Mouse (Mus musculus) left cerebral cortex, adult 11 months (tissue): ENCODE data around the gene Lrrn2.

Experiments used
- DNase-seq: peaks from one replicate; pipeline ENCODE4 v3.0.0; 2022; ENCODE audit warnings: low spot score

Lrrn2 gene

DNA sequence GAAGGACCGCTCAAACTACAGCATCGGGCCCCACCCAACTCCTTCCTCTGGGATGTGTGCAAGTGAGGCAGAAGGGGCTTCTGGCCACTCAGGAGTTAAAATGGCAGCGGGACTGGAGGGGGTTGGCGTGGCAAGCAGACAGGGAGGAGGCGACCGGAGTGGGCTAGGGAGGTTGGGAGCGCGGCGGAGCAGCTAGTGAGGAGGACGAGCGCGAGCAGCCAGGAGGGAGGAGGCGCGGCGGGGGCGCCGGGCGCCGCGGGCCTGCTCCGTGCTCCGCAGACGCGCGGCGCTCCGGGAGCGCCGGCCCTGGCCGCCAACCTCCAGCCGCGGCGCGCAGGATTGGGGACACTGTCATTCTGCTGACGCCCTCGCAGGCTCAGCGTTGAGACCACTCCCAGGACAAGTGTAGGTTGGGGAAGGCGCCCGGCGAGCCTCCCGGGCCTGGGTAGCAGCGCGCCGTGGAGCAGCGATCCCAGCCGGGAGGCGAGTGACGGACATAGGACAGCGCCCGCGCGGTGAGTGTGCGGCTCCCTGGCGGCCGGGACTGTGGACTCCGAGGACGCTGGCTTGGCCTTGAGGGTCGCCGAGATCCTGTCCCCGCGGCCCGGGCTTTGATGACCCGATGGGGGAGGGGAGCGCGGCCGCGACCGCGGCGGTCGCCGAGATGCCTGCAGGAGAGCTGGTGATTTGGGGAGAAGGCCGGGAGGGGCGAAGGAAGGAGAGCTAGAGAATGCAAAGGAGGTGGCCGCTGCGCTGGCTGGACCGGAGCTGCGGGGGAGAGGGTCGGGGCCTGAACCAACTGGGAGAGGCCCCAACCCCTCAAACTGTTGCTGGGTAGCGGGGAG, at the start of gene Lrrn2:
Lrrn2 (plus strand) TSS at position 113 of the 845 bp plus-strand sequence.
- peak; percentile 54 for DNase-seq

DNA sequence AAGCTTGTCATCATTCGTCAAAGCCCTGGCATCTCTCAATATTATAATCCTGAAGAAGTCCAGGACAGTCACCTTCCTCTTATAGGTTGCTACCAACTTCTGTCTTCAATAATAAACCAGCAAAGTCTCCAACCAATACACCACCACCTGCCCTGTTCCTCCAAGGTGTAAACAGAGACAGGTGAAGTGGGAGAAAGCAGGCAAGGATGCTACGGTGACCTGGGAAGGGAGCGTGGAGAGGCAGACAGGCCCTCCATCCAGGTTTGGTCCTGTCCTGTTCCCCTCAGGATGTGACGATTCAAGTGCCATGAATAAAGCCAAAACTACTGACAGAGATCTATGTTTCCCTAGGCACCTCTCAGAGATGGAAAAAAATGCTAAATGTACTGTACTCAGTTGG, 48.1 kb upstream of the Lrrn2 start:
- DNase-seq = no peak

DNA sequence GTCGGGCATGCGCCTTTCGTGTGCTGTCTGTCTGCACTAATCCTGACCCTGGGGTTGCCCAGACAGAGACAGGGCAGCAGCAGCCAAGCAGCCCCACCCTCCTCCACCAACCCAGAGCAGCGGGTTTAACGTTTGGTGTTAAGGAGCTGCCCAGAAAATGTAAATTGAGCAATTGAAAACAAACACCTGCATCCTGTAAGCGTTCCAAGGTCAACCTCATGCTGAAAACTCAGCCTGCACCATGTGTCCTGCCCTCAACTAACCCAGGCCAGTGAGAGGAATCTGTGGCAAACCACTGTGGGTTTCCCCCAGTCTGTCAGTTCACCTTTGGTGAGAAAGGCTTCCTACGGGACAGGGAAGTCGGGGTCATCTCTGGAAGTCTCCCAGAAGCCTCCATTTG, 46.0 kb upstream of the Lrrn2 start:
- DNase-seq = no peak

GRCm38 (mm10) chr1:132836895-132837294, 43.2 kb upstream of the Lrrn2 start:
- DNase-seq = no peak

- no peak for DNase-seq
Observed at GRCm38 (mm10) chr1:132837691-132838090, 42.4 kb upstream of the Lrrn2 start.

GRCm38 (mm10) chr1:132838371-132838770, 41.7 kb upstream of the Lrrn2 start:
- no peak for DNase-seq

GRCm38 (mm10) chr1:132843612-132844011, 36.5 kb upstream of the Lrrn2 start:
- no peak for DNase-seq

DNA sequence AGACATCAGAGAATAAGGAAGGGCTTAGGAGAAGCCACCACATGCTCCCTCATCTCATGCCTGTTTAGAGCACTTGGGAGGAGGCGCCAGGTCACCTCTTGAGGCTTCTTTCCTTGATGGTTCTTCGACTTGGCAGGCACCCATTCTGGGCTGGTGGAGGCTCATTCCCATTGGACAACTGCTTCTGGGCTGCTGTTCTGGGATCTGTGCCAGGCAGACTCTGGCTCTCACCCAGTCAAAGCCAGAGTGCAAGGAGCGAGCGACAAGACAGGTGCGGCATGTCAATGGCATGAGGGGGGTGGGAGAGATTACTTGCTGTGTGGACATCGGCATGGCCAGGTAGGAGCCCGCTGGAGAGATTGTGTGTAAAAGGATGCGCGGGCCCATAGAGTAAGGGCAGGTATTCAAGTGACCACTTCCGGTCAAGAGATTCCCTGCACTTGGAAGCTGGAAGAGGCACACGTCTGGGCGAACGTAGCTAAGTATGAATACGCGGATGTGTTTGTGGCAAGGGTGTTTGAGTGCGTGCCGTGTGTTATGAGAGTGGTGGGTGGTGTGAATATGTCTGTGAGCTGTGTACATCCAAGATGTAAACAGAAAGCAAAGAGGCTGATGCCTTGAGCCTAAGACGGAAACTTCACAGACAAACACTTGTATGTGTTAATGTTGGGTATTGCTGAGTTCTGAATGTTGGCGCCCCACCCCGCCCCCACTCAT, 35.8 kb upstream of the Lrrn2 start:
- DNase-seq = no peak

GRCm38 (mm10) chr1:132845766-132846165, 34.3 kb upstream of the Lrrn2 start:
- no peak for DNase-seq

DNA sequence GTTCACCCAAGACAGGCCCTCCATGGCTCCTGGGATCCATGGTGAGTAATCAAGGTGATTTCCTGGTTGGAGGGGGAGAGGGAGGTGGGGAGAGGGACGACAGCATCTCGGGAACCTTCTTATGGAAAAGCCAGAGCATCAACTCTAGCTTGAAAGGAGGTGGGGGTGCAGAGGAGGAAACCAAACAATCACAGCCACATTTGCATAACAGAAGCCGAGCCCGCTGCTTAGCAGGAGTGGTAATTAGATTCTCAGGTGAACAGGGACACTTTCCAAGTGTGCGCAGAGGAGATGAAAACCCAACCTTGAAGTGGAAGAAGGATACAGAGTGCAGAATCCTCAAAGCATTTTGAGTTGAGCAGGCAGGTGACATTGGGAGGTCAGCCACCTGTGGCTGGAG, 29.3 kb upstream of the Lrrn2 start:
- no peak for DNase-seq

DNA sequence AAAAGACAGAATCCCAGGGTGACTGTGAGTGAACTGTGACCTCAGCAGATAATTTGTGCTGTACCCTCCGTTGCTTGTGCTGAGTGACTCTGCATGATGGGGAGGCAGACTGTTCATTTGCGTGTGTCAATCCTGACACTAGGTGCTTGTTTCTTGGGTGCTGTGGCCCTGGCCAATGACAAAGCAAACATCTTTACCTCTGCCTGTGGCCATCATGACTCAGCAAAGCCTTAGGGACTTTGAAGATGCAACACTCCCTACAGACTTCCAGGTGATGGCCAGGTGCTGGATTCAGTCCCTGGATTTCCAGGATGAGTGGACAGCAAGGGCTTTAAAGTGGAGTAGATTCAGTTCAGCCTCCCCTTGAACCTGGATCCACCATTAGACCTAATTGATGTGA, 28.8 kb upstream of the Lrrn2 start:
- no peak for DNase-seq

DNA sequence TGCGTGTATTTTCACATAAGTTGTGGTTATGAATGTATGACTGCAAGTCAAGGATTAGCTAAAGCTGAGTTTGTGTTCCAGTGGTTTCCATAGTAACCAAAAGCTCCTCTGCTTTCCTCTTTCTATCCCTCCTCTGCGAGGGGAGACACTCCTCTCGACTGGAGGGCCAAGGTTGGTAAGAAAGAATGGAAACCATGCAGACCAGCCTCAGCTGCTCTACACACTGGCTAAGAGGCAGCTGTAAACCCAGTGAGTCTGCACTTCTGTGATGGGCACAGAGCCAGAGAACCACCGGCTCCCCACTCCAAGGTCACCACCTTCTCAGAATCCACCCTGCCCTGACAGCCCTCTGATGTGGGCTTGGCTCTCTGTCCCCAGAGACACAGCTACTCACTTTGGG, 28.3 kb upstream of the Lrrn2 start:
- DNase-seq = no peak

DNA sequence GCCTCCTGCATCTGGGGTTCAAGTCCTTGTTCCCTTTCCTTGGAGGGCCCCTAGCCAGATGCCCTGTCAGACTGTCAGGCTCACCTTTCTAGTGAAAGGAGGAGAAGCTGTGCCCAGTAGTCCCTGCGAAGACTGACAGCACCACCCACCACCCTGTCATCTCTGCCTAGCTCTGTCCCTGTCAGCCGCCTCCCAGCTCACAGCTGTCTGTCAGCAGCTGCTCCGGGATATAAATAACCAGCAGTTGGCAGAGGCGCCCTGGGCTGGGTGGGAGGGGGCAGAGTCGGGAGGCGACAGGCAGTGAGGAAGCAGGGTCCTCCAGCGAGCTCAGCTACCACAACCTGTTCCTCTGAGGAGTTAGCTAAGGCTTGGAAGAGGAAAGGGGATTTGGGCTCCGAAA, 26.8 kb upstream of the Lrrn2 start:
- no peak for DNase-seq

DNA sequence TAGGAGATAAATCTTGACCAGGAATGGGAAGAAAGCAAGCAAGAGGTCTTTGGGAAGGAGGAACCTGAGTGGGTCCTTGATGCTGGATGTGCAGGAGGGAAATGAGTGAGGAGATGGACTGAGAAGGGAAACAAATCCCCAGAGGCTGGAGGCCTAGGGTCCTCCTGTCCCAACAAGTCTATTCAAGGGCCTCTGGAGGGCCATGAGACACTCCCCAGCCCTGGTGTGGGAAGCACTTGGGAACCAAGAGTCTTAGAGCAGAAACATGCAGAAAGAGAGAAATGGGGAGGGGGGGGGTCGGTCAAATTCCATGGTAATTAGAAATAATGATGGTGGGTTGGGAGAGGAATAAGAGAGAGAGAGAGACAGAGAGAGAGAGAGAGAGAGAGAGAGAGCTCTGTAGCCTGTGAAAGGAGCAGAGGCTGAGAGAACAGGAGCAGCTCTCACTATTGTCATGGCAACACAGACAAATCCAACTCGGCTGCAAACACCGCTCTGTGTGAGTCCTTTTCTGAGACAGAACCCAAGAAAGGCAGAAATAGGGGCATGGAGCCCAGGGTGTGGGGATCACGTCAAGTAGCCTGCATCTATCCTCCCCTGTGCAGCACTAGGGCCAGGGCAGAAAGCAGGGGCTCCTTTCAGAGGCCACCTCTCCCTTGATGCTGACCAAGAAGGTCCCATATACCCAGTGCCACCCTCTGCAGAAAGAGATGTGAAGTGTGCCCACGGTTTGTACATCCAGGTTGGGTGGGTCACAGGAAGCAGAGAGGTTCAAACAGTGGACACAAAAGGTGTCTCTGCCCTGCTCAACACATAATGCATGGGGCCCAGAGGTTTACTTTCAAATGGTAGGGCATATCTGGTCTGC, 21.3 kb upstream of the Lrrn2 start:
- no peak for DNase-seq

- no peak for DNase-seq
Observed at GRCm38 (mm10) chr1:132864220-132864619, 15.9 kb upstream of the Lrrn2 start.

- DNase-seq = no peak
Observed at GRCm38 (mm10) chr1:132865585-132865984, 14.5 kb upstream of the Lrrn2 start.

DNA sequence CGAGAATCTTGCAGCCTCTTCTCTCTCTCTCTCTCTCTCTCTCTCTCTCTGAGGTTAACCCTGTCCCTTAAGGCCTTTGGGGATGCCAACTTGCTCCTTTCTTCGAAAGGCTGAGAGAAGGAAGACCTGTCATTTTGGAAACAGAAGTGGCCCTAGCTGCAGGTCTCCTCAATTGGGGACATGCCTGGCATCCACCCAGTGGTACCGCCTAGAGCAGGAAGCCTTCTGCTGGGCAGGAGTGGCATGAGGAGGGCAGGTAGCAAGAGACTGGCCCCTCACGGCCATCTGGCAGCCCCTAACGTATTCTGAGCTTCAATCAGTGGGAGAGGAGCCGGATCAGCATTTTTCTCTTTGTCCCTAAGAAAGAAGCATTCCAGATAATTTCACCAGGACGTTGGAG, 9.7 kb upstream of the Lrrn2 start:
- no peak for DNase-seq

GRCm38 (mm10) chr1:132878951-132879610, 992 bp upstream of the Lrrn2 start:
- DNase-seq = no peak

GRCm38 (mm10) chr1:132879801-132880160, 292 bp upstream of the Lrrn2 start:
- DNase-seq = no peak

DNA sequence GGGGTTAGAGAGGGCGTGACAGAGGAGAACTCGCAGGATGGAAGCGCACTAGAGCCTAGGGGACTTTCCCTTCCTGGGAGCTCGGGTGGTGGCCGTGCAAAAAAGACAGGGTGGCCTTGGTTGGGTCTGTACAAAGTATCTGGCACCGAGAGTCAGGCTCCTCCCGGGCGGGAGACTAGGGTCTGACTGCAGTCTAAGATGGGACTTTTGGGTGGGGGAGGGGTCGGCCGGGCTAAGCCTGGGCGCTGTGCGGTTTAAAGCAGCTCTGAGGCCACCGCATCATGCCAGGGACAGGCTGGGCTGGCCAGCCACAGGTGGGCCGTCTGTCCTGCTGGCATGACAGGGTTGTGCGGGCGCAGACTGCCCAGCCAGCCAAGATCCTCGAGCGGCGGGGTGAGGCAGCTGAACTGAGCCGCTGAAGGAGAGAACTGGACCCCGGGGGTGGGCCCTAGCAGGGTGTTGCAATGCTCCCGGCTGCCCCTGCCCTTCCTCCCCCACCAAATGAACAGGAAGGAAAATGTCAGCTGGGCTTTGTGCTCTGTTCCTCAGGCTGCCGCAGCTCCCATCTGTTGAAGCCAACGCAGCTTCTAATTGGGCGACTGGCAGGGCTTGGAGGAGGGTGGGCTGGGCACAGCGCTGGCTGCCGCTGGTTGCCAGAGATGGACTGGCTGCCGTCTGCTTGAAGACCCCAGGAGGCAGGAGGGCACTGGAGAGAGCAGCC, 1.1 kb downstream of the Lrrn2 start:
- DNase-seq = no peak

DNA sequence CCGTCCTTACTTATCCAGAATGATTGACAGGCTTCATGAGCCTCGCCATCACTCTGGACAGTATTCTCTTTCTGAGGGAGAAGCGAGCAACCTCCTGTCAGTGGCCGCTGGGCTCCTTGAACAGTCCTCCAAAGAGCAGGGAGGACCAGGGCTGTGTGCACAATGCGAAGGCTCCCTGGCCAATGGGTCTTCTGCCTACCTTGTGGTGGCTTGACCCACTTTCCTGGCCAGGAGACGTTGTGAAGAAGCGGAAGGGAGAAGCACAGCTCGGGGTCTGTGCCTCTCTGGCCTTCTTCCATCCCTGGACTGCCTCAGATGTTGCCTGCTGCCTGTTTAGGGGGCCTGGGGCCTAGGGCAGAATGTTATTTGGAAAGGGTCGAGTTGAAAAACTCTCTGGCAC, 1.8 kb downstream of the Lrrn2 start:
- DNase-seq = no peak
